Mouse (Mus musculus) CD8-positive naive resting alpha-beta T cell, adult 2 months (primary cell): ENCODE data around the gene Thbs2.

Source experiments
- DNase-seq, 2 experiments: peaks; one replicate each; pipeline ENCODE4 v3.0.0; 2022; ENCODE audit warnings: low read depth in 2 of 2, low spot score in 2 of 2

Thbs2 gene

DNA sequence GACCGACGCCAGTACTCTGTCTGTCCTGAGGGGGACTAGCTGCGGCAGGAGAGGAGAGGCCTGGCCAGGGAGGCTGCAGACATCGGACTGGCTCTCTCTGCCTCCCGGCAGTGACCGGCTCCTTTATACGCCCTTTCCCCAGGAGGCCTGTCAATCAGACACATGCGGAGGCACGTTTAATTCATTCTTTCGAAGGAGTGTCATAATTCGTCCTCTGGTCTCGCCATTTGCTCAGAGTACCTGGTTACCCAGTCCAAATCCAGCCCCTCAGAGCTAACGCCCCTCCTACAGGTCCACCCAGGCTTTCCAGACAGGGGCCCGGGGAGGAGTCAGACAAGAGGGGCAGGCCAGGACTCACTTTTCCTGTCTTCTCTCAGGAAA is at the start of gene Thbs2:
TSS of gene Thbs2 (minus strand) at position 242 of the 381 bp plus-strand sequence.
- DNase-seq, result no peak

DNA sequence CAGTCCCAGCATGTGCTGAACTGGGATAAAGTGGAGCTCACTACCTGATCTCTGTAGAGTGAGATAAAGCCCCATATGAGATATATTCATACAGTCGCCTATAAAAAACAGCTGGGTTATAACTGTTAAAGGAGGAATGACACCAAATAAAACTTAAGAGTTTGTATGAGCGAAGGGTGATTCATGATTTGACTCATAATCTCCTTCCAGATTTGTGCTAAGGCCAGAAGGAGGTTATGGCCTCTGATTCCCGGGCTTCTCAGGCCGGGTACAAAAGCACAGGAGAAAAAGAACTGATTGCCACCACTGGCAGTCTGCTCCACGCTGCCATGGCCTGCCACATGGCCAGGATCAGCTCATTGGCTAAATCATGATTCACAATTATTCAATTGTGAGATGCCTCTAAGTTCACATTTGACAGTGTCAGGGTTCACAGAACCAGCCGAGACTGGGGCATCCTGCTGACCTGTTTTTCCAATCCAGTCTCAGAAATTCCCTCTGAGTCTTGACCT is 41.5 kb upstream of the Thbs2 start:
- no peak for DNase-seq

- DNase-seq, result no peak
Measured at GRCm38 (mm10) chr17:14734380-14734779, 40.3 kb upstream of the Thbs2 start.

- DNase-seq, result no peak
Measured at GRCm38 (mm10) chr17:14733941-14734340, 39.9 kb upstream of the Thbs2 start.

DNA sequence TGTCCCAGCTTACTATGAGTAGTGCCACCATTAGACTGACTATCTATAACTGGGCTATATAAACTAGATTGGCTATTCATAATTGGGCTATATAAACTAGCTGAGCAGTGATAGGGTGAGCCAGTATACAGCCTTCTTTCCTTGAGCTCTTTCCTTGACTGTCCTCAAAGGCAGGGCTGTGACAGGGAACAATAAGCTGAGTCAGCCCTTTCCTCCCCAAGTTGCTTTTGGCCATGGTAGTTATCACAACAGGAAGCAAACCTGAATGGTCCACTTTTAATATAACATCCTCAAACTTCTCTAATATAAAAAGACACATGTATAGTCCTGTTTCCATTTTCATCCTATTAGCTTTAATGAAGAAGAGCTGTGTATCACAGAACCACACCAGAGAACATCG is 39.0 kb upstream of the Thbs2 start:
- DNase-seq, result no peak

DNA sequence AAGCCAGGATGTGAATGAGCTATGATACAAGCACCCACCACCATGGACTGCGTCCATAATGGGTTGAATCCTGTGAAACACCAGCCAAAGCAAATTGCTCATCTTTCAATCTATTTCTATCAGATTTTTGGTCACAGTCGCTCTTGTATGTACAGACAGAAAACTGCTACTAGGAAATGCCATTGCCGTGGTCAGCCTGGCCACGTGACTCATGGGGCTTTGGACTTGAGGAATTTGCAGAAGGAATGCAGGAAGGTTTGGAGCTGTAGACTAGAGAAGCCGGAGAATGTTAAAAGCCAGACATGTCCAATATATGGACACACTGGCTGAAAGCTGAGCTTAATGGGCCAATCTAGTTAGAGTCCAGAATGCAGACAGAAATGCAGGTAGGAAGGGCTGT is 36.6 kb upstream of the Thbs2 start:
- DNase-seq, result no peak

DNA sequence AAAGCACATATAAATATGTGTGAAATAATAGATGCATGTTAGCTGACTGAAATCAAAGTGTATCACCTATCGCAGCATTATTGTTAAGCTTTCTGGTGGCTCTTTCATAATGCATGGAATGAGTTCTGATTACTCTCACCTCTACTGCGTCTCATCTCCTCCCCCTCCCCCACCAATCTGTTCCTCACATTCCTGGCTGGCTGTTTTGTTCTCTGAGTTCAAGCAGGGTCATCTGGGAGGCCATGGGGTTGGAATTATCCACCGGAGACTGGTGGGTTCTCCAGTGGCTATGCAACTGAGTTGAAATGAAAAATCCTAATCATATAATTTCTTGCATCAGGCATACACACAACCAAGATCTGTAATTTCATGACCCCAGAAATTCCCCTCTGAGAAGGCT is 33.4 kb upstream of the Thbs2 start:
- no peak for DNase-seq

GRCm38 (mm10) chr17:14724786-14725185 is 30.8 kb upstream of the Thbs2 start:
- no peak for DNase-seq

- DNase-seq, result no peak
Measured at GRCm38 (mm10) chr17:14721325-14721724, 27.3 kb upstream of the Thbs2 start.

- DNase-seq, result no peak
Measured at GRCm38 (mm10) chr17:14720912-14721311, 26.9 kb upstream of the Thbs2 start.

GRCm38 (mm10) chr17:14720227-14720626 is 26.2 kb upstream of the Thbs2 start:
- no peak for DNase-seq

DNA sequence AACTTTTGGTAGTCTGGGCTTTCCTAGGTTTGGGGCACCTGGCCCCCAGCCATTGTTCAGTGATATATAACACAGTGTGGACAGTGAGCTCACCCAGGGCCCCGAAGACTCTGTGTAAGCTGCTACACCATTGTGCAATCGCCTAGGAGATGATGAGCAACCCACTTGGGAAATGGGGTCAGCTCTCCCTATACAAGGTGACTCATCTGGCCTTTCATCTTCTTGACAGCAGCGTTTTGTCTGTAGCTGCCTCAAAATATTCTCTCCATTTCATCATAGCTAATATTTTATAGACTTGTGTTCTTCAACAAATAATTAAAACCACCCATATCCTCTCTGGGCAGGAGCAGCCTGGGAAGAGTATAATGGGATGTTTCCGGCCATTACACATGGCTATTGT is 24.8 kb upstream of the Thbs2 start:
- no peak for DNase-seq

- DNase-seq, result no peak
Measured at GRCm38 (mm10) chr17:14714782-14715181, 20.7 kb upstream of the Thbs2 start.

DNA sequence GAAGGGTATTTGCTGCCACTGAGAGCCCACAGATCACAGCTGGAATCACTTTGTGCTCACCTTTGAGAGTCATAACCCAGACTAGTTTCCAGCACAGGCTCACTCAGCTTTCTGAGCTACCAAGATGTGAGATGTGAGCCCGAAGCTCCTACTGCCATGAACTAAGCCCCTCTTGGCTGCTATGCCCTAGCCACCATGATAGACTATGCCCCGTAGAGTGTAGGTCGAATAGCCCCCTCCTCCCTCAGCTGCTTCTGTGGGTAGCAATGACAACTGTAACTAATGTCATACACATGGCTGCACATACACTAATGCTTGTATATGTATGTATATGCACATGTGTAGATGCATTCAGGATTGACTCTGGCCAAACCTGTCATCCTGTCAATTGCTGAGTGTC is 20.3 kb upstream of the Thbs2 start:
- no peak for DNase-seq

GRCm38 (mm10) chr17:14711784-14712183 is 17.7 kb upstream of the Thbs2 start:
- DNase-seq, result no peak

DNA sequence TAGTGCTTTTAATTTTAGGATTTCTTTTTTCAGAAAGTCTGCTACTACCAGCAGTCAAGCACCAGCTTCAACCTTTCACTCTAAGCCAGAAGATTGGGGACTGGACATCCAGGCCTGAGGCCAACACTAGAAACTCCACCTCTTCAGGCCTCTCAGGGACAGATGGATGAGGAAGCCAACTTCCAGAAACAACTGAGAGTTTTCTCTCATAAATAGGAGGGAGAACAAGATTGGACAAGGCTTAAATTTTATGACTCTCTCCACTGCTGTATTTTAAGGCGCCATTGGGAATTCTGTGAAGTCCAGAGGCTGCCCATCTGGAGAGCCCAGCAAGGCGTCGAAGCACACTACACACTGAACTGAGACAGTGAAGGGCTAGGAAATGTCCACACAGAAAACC is 17.0 kb upstream of the Thbs2 start:
- no peak for DNase-seq

DNA sequence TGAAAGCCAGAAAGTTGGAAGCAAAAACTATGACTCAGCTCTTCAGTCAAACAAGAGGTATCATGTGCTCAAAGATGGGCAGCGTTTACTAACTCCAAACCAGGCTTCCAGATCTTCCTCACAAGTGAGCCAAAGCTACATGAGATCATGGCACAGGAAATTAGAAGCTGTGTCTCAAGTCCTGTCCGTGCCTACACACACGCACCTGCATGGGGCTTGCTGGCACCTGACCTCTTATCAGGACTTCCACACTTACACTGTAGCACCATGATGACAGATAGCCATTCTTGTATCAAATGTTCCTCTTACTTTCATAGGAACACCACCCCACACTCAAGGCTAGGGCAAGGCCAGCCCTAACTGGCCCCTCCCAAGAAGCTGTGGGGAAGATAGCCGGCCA is 12.0 kb upstream of the Thbs2 start:
- DNase-seq, result no peak

- DNase-seq, result no peak
Measured at GRCm38 (mm10) chr17:14705466-14705865, 11.4 kb upstream of the Thbs2 start.

- no peak for DNase-seq
Measured at GRCm38 (mm10) chr17:14703771-14704170, 9.7 kb upstream of the Thbs2 start.

DNA sequence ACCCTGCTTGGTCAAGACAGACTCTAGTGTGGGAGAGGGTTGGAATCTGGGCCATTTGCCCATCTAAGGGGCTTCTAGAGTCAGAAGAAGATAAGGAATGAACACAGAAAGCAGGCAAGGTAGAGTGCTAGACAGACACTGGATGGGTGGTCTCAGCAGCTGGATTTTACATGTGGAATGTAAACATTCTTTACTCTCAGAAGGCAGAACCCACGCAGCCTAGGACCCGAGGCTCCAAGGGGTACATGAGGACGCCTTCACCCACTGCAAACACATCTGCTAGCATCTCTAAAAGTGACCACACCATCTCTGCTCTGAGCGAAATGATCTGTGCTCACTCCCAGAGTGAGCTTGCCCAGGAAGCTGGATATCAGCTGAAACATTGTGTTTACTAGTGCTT is 9.2 kb upstream of the Thbs2 start:
- DNase-seq, result no peak

DNA sequence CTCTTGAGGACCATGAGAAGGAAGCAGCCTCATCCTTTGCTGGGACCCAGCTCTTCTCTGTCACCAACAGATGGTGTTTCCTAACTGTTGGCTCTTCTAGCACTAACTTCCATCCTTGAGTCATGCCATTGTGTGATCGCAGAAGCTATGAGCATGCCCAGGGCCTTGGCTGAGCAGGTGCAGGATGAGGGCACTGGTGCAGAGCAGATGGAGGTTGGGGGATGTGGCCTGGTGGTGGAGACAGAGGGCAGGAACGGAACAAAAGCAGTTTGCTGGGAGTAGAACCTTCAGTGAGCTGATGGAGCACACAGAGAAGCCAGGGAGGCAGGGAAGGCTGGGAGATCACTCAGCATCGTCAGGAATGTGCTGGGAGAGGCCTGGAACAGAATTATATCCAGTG is 8.7 kb upstream of the Thbs2 start:
- no peak for DNase-seq

DNA sequence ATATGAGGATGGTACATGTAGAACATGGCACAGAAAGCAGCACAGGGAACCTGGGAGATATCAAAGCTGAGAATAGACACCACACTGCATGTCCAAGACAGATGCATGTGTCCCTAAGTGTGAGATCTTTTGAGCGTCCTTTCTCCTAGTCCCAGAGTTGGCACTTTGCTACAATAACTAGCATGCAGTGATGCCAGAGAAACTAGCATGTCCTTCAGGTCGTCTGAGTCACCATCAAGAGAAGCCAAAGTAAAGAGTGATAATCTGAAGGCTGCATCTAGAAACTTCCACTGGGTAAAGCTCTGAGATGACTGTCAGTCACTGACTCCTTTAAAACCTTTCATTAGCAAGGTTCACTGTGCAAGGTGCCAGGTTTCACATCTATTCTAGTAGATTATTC is 7.9 kb upstream of the Thbs2 start:
- DNase-seq, result no peak

GRCm38 (mm10) chr17:14700204-14700603 is 6.2 kb upstream of the Thbs2 start:
- no peak for DNase-seq

GRCm38 (mm10) chr17:14698188-14698587 is 4.2 kb upstream of the Thbs2 start:
- no peak for DNase-seq
